Mouse (Mus musculus) heart, adult 2 months (tissue): ENCODE measurements at regions not wholly inside any gene's neighbourhood (a gene's known extent, or its start where the extent isn't known, plus 50 kb on each side); places are given as distances from the start of the nearest gene placed in this dataset.

Experiments
- DNase-seq, 2 experiments: peaks; one replicate each; pipeline ENCODE4 v3.0.0; 2021
- H3K27ac ChIP-seq: fragments of 200-600 bp; 2 replicates; pipeline ENCODE4 v1.8.1; 2022
- H3K27me3 ChIP-seq: fragments of 200-500 bp; 2 replicates; pipeline ENCODE4 v1.6.1; 2012; ENCODE audit warnings: mild to moderate bottlenecking, low read length, inconsistent platforms, mixed read lengths; ENCODE audit not compliant: control insufficient read depth, insufficient read depth
- H3K36me3 ChIP-seq: fragments of 200-500 bp; 2 replicates; pipeline ENCODE4 v1.6.1; 2012; ENCODE audit warnings: low read length, inconsistent platforms; ENCODE audit not compliant: control insufficient read depth, insufficient read depth
- H3K4me1 ChIP-seq: fragments of 200-500 bp; 2 replicates; pipeline ENCODE4 v1.6.1; 2011; ENCODE audit warnings: low read length; ENCODE audit not compliant: control insufficient read depth, insufficient read depth
- H3K4me3 ChIP-seq: fragments of 200-600 bp; 2 replicates; pipeline ENCODE4 v1.8.1; 2022
- H3K79me2 ChIP-seq: fragments of 200-500 bp; replicated peaks from 2 replicates; pipeline ENCODE4 v1.6.1; 2012; ENCODE audit warnings: mild to moderate bottlenecking, inconsistent platforms, low read length, moderate library complexity, mixed read lengths; ENCODE audit not compliant: control insufficient read depth, insufficient read depth
- H3K9ac ChIP-seq: fragments of 200-500 bp; 2 replicates; pipeline ENCODE4 v1.6.1; 2012; ENCODE audit warnings: low read depth, mild to moderate bottlenecking, control low read depth, inconsistent platforms, low read length, mixed read lengths
- CTCF ChIP-seq: fragments of 200-600 bp; IDR thresholded peaks from 2 replicates; pipeline ENCODE4 v1.8.1; 2022; ENCODE audit warnings: antibody characterized with exemption, mild to moderate bottlenecking, moderate library complexity
- EP300 ChIP-seq: fragments of 200-500 bp; IDR thresholded peaks from 2 replicates; pipeline ENCODE4 v1.6.1; 2011; ENCODE audit warnings: low read depth, low read length, control low read depth; ENCODE audit not compliant: insufficient read depth
- POLR2A ChIP-seq: fragments of 200-500 bp; IDR thresholded peaks from 2 replicates; pipeline ENCODE4 v1.6.1; 2011; ENCODE audit warnings: mild to moderate bottlenecking, low read depth, low read length, control low read depth; ENCODE audit not compliant: insufficient read depth
- WGBS: fragments of 180-500 bp; shearing (Covaris S2); methylation state at CpG from one replicate; pipeline ENCODE4 v1.1.7; 2018; 5-methylcytosine and 5-hydroxymethylcytosine counted together
- intact Hi-C: fragments of 180-260 bp; cut with DNase I; formaldehyde crosslinking; loops from one replicate; pipeline ENCODE4 v1.15.1; 2025

- H3K9ac ChIP-seq = no peak overlapping the region
- H3K4me1 ChIP-seq = no peaks in the 10 kb centered on the region
- TF ChIP-seq CTCF = no peak
- no peak for TF ChIP-seq EP300
- no peak for TF ChIP-seq POLR2A
- H3K27ac ChIP-seq = no peak overlapping the region
- intact Hi-C loops = no loop called here
- DNase-seq = no peak
- 59% methylated on average over 3 of the region's 3 CpGs for WGBS
- no peaks in the 10 kb centered on the region for H3K79me2 ChIP-seq
- H3K4me3 ChIP-seq = no peak overlapping the region
- no peaks in the 10 kb centered on the region for H3K36me3 ChIP-seq
- H3K27me3 ChIP-seq = no peaks in the 10 kb centered on the region
Measured at GRCm38 (mm10) chr14:109958008-109958407, 796.9 kb downstream of the Slitrk6 start.

GRCm38 (mm10) chr14:109941944-109942343 lies 813.0 kb downstream of the Slitrk6 start:
- no peaks in the 10 kb centered on the region for H3K27me3 ChIP-seq
- H3K9ac ChIP-seq = no peak overlapping the region
- DNase-seq = no peak
- no peaks in the 10 kb centered on the region for H3K79me2 ChIP-seq
- WGBS = 77% methylated on average over 4 of the region's 4 CpGs
- no peak for TF ChIP-seq EP300
- TF ChIP-seq POLR2A = no peak
- TF ChIP-seq CTCF = no peak
- no peaks in the 10 kb centered on the region for H3K4me1 ChIP-seq
- no peaks in the 10 kb centered on the region for H3K36me3 ChIP-seq
- H3K4me3 ChIP-seq = no peak overlapping the region
- no peak overlapping the region for H3K27ac ChIP-seq
- intact Hi-C loops = no loop called here

DNA sequence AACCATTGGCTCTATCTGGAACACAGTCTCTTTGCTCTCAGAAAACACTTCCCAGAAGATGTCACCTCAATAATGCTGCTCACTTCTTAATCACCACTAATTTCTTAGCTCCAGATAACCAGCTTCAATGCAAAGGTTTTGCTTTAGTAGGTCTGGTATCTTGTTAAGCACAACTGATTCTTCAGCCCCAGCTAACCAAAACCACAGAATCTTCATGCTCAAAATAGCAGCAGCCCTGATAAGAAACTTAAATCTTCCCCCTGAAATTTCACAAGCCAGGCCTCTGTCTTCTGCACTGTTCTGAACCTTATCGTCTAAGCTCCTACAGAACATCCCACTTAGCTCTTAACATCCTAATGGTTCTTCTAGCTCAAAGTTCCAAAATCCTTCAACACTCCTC lies 813.8 kb downstream of the Slitrk6 start:
- no peak for TF ChIP-seq CTCF
- no peak for TF ChIP-seq EP300
- no peak for TF ChIP-seq POLR2A
- intact Hi-C loops = no loop called here
- no peak for DNase-seq
- Histone ChIP-seq H3K4me3 (no peak overlapping the region), H3K27ac (no peak overlapping the region), H3K9ac (no peak overlapping the region), H3K79me2 (no peaks in the 10 kb centered on the region), H3K36me3 (no peaks in the 10 kb centered on the region), H3K4me1 (no peaks in the 10 kb centered on the region), H3K27me3 (no peaks in the 10 kb centered on the region)
- WGBS = 58% methylated on average over 1 of the region's 1 CpGs

- H3K4me1 ChIP-seq = no peaks in the 10 kb centered on the region
- no peaks in the 10 kb centered on the region for H3K79me2 ChIP-seq
- DNase-seq = no peak
- no peaks in the 10 kb centered on the region for H3K36me3 ChIP-seq
- WGBS = 86% methylated on average over 6 of the region's 6 CpGs
- intact Hi-C loops = no loop called here
- H3K9ac ChIP-seq = no peak overlapping the region
- no peaks in the 10 kb centered on the region for H3K27me3 ChIP-seq
- TF ChIP-seq EP300 (no peak), POLR2A (no peak)
- no peak overlapping the region for H3K4me3 ChIP-seq
- H3K27ac ChIP-seq = no peak overlapping the region
Measured at GRCm38 (mm10) chr14:109937432-109937831, 817.5 kb downstream of the Slitrk6 start.

DNA sequence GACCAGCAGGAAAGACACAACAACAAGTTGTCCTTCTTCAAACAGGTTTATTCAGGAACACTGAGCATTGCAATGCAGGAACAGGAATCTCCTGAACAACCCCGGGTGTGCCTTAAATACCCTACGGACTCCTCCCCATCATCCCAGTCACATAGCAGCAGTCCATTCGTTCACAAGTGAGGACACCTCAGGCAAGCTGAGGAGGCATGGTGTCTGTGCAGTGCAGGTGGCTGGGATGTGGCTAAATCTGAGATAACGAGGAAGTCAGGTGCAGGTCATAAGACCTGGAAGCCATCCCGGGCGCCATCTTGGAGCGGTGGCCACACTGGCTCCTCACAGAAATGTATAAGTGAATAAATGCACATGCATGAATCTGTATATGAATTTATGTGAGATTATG lies 826.0 kb downstream of the Slitrk6 start:
- no peaks in the 10 kb centered on the region for H3K27me3 ChIP-seq
- no peak overlapping the region for H3K9ac ChIP-seq
- DNase-seq = no peak
- intact Hi-C loops = no loop called here
- H3K36me3 ChIP-seq = no peaks in the 10 kb centered on the region
- no peaks in the 10 kb centered on the region for H3K79me2 ChIP-seq
- 82% methylated on average over 7 of the region's 7 CpGs for WGBS
- H3K4me1 ChIP-seq = no peaks in the 10 kb centered on the region
- no peak overlapping the region for H3K27ac ChIP-seq
- H3K4me3 ChIP-seq = no peak overlapping the region
- TF ChIP-seq EP300 (no peak), CTCF (no peak), POLR2A (no peak)

DNA sequence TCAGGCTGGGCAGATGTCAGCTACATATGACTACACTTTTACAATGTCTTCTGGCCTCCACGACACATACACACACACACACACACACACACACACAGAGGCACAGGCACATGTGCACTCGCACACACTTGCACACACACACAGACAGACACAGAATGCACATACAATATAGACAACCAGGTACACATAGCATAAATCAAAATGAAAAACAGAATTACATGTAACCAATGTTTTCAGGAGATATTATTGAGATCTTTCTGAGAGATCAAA lies 863.1 kb downstream of the Slitrk6 start:
- no peak for DNase-seq
- TF ChIP-seq POLR2A (no peak), CTCF (no peak), EP300 (no peak)
- no peaks in the 10 kb centered on the region for H3K4me1 ChIP-seq
- H3K4me3 ChIP-seq = no peak overlapping the region
- H3K36me3 ChIP-seq = no peaks in the 10 kb centered on the region
- no peak overlapping the region for H3K9ac ChIP-seq
- WGBS = 78% methylated on average over 2 of the region's 2 CpGs
- H3K27ac ChIP-seq = no peak overlapping the region
- H3K79me2 ChIP-seq = no peaks in the 10 kb centered on the region
- intact Hi-C loops = no loop called here
- no peaks in the 10 kb centered on the region for H3K27me3 ChIP-seq
